Mouse (Mus musculus) adrenal gland, adult 2 months (tissue): ENCODE measurements around the gene Barx2. TPM values are rescaled to one million over a fixed set of nuclear protein-coding genes. Genes with fewer than 3 reads are reported as not detected.
"Not testable (repeated sequence)": the region's sequence is repeated elsewhere in the genome, so short reads cannot be mapped to it uniquely, and the experiment has no call there.

Source experiments
- DNase-seq: peaks from one replicate; pipeline ENCODE4 v3.0.0; 2021
- long read RNA-seq: library from polyadenylated mRNA; stranded (forward); transcript quantifications from one replicate; pipeline ENCODE4 v2.0.0, GENCODE M21; 2021
- polyA plus RNA-seq: library from polyadenylated mRNA; depleted of rRNA; stranded (reverse); fragments of >200 nt; gene quantifications from 2 replicates; pipeline ENCODE4 v1.2.3, GENCODE M21; 2012; rRNA removed
- total RNA-seq, 2 experiments: library from RNA; stranded (reverse); gene quantifications; 2 replicates each; pipeline ENCODE4 v1.2.3; 2021

Gene Barx2
- total RNA-seq (not detected), polyA plus RNA-seq (0.04 TPM in 1 of 2 replicates, not detected in the other)
- long read RNA-seq: 0 reads

DNA sequence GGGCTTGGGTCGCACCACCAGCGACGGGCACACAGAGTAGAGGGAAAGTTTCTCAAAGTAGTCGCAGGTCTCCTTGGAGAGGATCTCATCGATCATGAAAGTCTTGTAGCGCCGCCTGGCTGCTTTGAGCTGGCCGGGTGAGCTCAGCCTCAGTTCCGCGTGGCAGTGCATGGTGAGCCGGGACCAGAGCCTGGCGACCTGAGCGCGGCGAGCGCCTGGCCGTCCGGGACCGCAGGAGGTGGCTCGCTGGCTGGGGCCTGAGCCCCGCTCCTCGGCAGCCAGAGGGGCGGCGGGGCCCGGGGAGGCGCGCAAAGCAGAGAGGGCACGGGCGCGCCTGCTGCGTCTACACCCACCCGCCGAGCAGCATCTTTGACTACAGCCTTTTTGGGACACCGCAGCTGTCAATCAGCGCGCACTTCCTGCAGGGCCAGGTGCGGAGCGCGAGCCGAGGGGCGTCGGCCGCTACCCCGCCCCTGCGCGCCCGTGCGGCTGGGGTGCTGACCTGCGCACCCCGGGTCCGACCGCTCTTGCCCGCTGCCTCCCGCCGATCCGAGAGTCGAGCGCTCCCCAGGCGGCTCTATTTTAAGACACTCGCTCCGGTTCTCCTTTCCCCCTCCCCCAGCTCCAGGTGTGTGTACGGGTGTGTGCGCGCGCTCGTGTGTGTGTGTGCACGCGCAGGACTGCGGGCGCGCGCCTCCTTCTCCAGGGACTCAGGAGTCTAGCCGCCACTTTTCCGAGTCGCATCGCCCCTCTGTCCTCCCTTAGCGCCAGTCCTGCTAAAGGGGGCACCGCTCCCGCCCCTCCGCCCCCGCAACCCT is at the start of gene Barx2:
Gene Barx2 (minus strand): TSS at position 542 of the 818 bp plus-strand sequence.
- peak; percentile 70 for DNase-seq

GRCm38 (mm10) chr9:31962265-31962664 is 49.0 kb upstream of the Barx2 start:
- peak; percentile 67 for DNase-seq

GRCm38 (mm10) chr9:31960488-31960887 is 47.2 kb upstream of the Barx2 start:
- no peak for DNase-seq

- DNase-seq: no peak
Observed at GRCm38 (mm10) chr9:31958120-31958519, 44.9 kb upstream of the Barx2 start.

DNA sequence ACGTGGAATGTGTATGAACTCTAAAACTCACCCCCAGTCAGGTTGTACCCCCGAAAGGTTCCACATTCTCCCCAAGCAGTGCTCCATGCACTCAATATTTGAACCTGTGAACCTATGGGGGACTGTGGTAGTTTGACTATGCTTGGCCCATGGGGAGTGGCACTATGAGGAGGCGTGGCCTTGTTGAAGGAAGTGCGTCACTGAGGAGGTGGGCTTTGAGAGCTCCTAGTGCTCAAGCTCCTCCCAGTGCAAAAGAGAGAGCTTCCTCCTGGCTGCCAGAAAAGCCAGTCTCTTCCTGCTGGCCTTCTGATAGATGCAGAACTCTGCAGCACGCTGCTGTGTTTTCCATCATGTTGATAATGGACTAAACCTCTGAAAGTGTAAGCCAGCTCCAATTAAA is 37.2 kb upstream of the Barx2 start:
- no peak for DNase-seq

DNA sequence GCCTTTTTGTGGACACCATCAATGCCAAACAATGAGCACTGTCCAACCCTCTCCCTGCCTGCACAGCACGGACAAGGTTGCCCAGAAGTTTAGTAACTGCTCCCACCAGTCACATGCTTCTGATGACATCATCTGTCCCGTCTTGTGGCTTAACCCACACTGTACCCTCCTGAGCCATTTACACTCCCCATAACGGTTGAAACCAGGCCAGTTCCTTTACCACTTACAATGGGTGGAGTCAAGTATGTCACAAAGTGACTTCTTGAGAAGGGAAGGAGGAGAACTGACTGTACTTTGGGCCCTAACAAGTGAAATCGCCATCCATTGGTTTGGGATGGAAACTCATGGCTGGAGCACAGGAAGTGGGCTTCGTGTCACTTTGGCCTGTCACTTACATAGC is 35.8 kb upstream of the Barx2 start:
- DNase-seq: no peak

DNA sequence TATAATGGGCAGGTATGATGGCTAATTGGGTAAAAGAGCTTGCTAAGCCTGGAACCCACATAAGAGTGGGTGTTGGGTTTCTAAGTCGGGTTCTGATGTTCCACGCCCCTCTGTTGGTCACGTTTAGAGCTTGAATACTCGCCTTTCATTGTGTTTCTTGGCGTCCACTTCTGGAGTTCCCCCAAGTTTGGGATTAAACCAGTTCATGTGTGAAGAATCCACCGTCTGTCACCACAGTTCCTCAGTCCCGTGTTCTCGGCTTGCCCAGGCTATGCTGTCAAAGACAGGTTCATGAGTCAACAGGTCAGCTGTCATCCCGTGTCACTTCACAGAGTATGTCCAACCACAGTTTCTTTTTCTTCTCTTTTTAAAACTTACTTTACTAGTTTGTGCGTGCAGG is 33.8 kb upstream of the Barx2 start:
- DNase-seq: no peak

- DNase-seq: peak; percentile 6
Observed at GRCm38 (mm10) chr9:31942334-31942733, 29.1 kb upstream of the Barx2 start.

- DNase-seq: not testable (repeated sequence)
Observed at GRCm38 (mm10) chr9:31936486-31936885, 23.2 kb upstream of the Barx2 start.

- peak; percentile 36 for DNase-seq
Observed at GRCm38 (mm10) chr9:31931691-31932090, 18.4 kb upstream of the Barx2 start.

- DNase-seq: no peak
Observed at GRCm38 (mm10) chr9:31931255-31931654, 18.0 kb upstream of the Barx2 start.

- DNase-seq: no peak
Observed at GRCm38 (mm10) chr9:31926766-31927165, 13.5 kb upstream of the Barx2 start.

GRCm38 (mm10) chr9:31925830-31926624 is 12.8 kb upstream of the Barx2 start:
- DNase-seq: peak; percentile 88

DNA sequence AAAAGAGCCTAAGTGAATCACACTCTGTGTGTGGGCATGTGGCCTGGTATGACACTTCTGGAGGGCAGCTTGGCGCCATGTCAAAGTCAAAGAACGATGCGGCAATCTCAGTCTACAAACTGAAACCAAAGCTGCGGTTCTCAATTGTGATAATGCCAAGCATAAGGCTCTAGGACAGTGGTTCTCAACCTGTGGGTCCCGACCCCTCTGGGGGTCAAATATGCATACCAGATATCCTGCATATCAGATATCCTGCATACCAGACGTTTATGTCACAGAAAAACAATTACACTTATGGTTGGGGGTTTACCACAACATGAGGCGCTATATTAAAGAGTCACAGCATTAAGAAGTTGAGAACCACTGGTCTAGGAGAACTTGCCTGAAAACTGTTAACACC is 10.3 kb upstream of the Barx2 start:
- no peak for DNase-seq

DNA sequence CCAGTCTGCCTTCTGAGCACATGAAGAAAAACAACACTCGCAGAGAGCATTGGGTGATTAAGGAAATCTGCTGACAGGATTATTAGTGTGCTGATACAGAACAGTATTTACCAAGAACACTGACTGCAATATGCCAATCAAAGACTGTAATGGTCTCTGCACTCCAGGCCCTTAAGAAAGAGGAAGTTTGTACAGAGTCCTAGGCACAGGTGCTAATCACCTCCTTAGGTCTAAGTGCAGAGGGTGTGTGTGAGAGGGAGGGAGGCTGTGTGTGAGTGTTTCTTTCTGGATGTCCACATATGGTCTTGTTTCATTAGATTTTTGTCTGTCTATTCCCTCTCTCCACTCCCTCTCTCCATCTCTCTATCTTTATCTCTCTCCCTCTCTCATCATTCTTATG is 6.5 kb upstream of the Barx2 start:
- no peak for DNase-seq

- DNase-seq: no peak
Observed at GRCm38 (mm10) chr9:31916421-31916820, 3.2 kb upstream of the Barx2 start.

- peak; percentile 36 for DNase-seq
Observed at GRCm38 (mm10) chr9:31914871-31915270, 1.6 kb upstream of the Barx2 start.

DNA sequence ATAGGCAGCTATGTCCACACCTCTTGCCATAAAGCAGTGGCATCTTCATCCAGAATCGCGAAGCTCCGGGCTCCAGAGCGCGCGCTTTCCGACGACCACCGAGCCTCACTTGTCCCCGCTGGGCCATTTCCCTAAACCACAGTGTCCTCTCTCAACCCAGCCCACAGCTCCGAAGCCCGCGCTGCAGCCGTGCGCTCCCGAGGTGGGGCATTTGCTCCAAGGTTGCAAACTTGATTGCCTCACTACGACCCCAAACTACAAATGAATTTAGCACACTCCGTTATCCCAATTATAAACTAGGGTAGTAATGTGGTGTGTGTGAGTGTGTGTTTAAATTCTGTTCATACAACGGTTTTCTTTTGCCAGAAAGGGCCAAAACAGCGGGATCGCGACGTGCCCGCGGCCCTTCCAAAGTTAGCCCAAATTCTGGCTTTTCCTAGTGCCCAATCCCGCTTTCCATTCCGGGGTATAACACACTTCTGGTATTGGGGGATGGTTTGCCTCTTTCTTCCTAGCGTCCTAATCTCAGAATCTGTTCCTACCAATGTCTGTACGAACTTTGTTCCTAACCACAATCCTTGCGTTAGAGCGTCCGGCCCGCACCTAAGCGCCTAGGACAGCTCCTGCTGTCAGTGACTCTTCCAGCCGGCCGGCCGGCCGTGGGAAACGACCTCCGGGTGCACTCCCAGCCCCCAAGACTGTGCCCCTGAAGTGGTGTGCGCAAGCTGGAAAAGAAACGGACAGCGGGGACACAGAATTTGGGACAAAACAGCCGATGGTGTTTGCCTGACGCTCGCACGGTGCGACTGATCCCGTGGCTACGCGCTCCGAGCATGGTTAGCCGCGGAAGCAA is 703 bp upstream of the Barx2 start:
- peak; percentile 25 for DNase-seq

- DNase-seq: no peak
Observed at GRCm38 (mm10) chr9:31912553-31912920, 725 bp downstream of the Barx2 start.

GRCm38 (mm10) chr9:31910221-31910620 is 3.0 kb downstream of the Barx2 start:
- DNase-seq: no peak

- peak; percentile 20 for DNase-seq
Observed at GRCm38 (mm10) chr9:31901781-31902180, 11.5 kb downstream of the Barx2 start.

DNA sequence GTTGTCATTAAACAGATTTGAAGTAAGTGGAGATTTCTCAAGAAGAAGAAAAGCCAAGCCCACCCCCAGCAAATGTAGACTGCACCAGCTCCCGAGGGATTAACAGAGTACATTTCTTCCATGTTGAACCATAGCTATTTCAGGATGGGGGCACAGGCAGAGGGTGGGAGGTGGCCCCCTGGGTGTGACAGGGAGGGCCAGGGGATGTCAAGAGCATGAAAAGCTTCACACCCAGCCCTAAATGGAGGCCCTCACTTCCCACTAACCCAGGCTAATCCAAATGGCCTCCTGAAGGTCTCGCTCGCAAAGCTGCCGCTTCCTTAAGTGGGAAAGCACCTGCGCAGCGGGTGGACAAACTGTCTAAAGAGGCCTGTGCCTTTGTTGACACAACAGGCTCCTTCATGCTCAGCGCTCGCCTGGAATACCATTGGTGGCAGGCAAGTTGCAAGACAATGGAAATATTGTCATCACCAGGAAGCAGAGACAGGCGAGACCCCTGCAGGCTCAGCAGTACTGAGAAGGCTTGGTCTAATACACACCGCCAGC is 18.4 kb downstream of the Barx2 start:
- no peak for DNase-seq
